Mouse (Mus musculus): Measurements from ENCODE around the gene Myo16.

Myo16 gene

DNA sequence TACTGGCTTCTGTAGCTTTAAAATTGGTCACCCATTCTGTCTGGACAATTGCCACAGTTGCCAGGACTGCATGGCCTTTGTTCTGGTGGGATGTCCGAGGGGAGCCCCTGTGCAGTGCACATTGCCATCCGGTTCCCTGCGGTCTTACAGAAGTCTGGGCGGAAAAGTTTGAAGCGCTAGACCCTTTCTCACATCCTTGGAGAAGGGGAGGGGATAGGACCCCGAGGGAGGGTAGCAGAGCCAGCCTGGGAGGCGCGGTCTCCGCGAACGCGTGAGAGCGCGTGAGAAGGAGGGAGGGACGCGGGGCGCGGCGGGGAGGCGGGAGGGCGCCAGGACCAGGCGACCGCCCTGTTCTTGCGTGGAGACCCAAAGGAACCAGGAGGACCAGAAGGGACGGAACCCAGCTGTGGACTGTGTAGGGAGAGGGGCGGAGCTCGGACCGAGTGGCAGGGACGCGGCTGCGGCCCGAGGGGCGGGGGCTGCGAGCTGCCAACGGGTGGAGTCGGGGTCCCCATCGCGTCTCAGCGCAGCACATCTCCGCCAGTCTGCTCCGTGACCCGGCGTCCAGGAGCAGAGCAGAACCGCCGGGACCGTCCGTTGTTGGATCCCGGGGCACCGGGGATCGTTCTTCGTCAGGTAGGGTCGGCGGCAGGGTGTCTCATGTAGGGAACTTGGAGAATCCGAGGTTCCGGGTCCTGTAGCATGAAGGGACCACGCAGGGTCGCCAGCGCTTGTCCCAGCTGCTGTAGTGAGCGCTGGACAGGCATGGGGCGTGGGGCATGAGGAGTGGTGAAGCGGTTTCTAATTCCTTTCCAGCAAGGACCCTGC is at the start of gene Myo16:
Myo16 (plus strand) TSS at position 301 of the 828 bp plus-strand sequence.
- DNase-seq (ENCODE audit: low spot score in 2 of 2): no peak

DNA sequence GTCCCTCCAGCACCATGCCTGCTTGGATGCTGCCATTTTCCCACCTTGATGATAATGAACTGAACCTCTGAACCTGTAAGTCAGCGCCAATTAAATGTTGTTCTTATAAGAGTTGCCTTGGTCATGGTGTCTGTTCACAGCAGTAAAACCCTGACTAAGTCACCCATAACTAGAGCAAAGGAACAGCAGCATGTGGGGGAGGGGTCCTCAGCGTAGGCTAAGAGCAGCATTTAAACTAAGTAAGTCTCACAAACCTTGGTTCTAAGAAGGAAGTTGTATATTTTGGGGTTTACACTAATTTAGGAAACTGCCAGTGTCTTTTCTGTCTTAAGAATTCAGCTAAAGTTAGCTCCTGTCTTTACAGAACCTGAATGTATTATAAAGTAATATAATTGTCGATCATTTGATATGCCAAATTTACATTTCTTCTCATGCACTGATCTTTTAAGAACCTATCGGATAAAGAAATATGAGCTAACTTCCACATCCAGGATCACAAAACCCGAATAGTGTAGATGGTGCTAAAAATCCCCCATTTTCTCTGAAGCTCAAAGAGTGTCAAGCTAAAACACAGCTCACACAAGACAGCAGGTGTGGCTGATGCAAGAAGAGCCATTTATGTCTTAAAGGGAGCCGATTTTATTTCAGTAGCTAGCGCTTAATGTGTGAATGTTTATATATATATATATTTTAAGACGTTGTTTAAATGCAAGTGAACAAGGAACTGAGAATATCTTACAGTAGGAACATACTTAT is 45.0 kb upstream of the Myo16 start:
- DNase-seq (ENCODE audit: low spot score in 2 of 2): no peak

DNA sequence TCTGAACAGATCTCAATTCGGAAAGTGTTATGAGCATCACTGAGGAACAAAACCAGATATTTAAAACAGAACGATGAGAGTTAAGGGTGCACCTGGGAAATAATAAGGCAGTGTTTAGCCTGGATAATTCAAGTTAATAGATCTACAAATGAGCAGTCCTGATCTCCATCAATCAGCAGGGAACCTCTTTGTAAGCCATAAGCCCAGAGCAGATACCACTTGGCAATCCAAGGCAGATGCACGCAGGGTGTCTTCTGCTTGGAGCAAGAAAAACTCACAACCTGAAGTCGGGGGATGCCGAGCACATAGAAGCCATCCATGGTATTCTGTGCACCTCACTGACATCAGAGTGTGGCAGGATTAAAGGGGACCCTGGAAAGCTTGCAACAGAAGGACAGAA is 31.0 kb upstream of the Myo16 start:
- DNase-seq (ENCODE audit: low spot score in 2 of 2): no peak

DNA sequence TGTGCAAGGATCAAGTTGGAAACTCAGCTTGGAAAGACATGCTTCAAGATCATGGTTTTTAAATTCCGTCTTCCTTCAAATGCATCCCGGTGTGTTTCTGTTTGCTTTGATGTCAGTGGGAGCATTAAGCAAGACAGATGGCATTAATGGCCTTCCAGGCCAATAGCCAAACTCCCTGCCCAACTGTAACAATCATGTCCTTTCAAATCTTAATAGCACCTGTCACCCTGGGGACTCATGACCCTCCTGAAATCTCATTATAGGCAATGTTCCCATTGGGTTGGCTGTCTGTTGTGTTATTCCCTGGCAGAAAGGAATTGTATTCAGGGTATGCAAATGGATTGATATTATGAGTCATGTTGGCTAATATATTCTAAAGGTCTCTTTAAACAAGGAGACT is 30.3 kb upstream of the Myo16 start:
- DNase-seq (ENCODE audit: low spot score in 2 of 2): no peak

DNA sequence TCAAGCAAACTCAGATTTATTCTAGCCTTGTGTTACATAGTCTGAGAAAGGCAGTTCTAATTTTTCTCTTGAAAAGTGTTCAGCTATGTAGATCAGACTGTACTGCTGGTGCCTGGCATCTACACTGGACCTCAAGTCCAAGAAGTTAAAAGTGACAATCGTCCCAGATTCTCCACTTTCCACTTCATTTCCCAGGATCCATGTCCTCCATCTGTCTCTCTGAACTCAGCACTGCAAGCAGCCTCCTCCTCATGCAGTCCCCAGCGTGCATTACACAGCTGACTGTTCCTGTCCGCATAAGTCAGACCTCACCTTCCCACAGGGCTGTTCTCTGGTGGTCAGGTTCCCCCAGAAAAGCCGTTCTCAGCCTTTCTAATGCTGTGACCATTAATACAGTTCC is 28.0 kb upstream of the Myo16 start:
- DNase-seq (ENCODE audit: low spot score in 2 of 2): no peak

DNA sequence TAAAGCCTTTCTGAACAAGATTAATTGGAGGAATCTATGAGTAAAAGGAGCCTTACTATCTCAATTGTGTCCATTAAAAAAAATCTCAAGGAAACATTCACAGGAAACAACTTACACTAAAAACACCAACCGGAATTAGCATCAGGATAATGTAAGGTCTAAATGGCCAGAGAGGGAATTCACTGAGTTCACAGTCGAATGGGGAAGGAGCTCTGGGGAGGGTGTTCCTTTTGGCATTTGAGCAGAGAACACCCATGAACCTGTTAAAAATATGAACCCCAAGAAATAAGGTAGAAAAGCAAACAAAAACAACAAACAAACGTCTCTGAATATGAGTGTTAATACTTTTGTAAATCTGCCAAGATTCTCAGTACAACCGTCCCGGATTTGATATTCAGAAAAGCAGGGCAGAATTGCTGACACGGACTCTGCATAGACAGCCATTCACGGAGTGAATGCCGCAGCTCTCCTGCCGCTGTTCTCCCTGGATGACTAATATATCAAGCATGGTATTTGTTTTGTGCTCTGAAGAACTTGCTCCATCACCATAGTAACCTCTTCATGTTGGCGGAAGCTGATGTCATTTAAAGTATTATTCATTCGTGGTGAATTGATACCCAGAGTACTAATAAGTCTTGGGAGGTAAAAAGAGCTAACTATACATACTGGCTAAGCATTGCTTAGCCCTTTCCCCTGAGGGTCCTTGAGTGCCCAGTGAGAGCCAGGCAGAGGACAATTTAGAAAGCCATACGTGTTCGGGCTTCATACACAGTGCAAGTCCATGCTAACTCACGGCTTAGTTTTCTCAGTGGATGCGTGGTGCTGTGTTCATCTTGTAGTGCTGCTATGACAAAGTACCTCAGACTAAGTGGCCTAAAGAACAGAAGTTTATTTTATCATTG is 22.9 kb upstream of the Myo16 start:
- DNase-seq (ENCODE audit: low spot score in 2 of 2): peak in 1 of 2 experiments; percentile 6

- DNase-seq (ENCODE audit: low spot score in 2 of 2): no peak
Observed at GRCm38 (mm10) chr8:10139536-10139935, 14.2 kb upstream of the Myo16 start.

- DNase-seq (ENCODE audit: low spot score in 2 of 2): no peak
Observed at GRCm38 (mm10) chr8:10143961-10144360, 9.8 kb upstream of the Myo16 start.

DNA sequence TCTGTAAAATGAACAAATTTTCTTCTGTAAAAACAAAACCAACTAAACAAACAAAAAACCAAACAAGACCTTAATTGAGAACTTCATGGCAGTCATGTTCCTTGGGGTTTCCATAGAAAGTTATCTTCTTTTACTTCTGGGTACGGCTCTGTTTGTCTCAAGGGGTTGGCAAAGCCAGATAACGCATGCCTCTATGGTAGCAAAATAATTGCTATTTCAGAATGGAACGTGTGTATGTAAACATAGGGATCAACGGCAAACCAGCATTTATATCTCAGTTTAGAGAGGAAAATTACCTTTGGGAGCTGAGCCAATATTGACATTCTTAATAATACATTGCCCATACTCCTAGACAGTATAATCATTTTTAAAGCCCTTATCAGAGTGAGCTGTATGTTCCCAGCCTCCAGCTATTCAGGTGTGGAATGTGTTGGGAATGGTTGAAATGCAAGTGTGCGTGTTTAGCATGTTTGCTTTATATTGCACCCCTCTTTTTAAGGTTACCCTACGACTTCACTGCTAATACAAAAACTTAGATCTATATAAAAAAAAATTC is 1.9 kb upstream of the Myo16 start:
- DNase-seq (ENCODE audit: low spot score in 2 of 2): no peak

DNA sequence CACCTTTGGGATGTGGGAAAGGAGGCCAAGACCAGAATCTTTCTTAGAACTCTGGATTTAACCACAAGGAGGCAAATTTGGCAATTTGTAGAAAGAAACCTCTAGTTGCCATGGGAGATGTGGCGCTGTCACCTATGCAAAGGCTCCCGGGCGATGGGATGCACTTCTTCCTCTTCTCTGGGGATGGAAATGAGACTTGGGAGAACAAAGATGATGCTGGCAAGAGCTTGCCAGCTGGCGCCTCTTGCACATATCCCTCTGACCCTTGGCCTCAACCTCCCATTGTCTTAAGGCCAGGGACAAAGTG is 681 bp downstream of the Myo16 start:
- no peak for DNase-seq (ENCODE audit: low spot score in 2 of 2)

GRCm38 (mm10) chr8:10155075-10155474 is 1.4 kb downstream of the Myo16 start:
- no peak for DNase-seq (ENCODE audit: low spot score in 2 of 2)

GRCm38 (mm10) chr8:10161106-10161505 is 7.4 kb downstream of the Myo16 start:
- no peak for DNase-seq (ENCODE audit: low spot score in 2 of 2)

GRCm38 (mm10) chr8:10164959-10165358 is 11.2 kb downstream of the Myo16 start:
- DNase-seq (ENCODE audit: low spot score in 2 of 2): no peak

DNA sequence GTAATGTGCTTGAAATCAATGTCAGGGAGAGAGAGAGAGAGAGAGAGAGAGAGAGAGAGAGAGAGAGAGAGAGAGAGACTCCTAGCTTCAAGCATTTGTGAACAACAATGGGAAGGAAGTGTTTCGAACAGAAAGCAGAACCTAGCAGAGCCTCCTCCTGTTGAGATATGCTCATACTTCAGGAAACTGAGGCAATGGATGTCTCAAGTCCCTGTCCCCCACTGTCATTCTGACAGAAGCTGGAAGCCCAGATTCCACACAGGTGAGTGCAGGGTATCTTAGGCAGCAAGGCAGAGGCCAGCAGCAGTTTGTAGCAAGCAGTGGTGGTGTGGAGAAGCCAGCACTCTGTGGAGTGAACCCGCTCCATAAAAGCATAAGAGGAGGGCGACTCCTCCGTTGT is 14.6 kb downstream of the Myo16 start:
- DNase-seq (ENCODE audit: low spot score in 2 of 2): no peak

DNA sequence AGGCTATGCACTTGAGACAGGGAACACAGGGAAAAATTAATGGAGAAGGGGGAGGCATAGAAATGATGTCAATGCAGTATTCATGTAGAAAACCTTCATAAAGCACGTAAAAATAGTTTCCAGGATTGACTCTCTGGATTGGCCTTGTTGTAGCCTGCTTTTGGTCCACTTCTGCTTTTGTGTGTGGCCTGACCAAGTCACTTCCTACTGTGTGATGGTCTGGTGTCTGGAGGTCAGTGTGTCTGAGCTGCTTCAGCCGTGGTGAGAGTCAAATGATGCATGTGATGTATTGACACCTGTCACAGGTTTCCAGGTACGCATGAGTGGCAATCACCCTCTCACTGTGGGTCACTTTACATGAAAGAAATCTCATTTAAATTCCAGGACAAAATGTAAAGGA is 16.2 kb downstream of the Myo16 start:
- DNase-seq (ENCODE audit: low spot score in 2 of 2): no peak

DNA sequence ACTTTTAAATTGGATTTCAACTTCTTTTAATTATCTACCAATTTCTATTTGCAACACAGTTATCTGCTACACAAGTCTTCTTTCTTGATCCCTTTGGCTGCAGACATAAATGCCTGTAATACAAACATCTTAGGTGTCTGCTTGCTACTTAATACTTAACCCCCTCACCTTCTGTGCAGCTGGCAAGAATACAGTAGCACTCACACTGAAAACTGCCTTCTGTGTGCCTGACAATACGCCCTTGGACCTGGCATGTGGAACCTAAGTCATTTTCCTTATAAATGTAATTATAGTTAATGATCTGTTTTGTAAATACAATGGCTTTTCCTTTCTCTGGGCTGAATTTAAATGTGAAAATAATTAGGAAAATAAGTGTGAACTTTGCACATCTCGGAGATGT is 17.6 kb downstream of the Myo16 start:
- DNase-seq (ENCODE audit: low spot score in 2 of 2): no peak

DNA sequence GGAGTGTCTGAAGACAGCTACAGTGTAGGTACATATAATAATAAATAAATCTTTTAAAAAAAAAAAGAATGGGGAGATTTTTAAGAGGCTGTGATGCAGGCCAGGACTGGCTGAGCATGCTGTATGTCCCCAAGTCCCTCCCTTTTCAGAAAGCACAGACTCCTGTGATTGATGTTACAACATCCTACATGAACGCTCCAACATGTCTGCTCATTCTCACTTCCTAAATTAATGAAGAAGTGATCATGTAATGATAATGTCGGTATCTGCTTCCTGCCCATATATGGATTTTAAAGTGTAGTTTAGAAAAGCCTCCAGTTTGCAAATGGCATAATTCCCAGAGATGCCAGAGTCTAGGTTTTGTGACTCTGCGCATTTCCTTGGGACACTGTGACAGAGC is 18.6 kb downstream of the Myo16 start:
- DNase-seq (ENCODE audit: low spot score in 2 of 2): no peak

GRCm38 (mm10) chr8:10173033-10173747 is 19.5 kb downstream of the Myo16 start:
- no peak for DNase-seq (ENCODE audit: low spot score in 2 of 2)

- no peak for DNase-seq (ENCODE audit: low spot score in 2 of 2)
Observed at GRCm38 (mm10) chr8:10174201-10174840, 20.6 kb downstream of the Myo16 start.

DNA sequence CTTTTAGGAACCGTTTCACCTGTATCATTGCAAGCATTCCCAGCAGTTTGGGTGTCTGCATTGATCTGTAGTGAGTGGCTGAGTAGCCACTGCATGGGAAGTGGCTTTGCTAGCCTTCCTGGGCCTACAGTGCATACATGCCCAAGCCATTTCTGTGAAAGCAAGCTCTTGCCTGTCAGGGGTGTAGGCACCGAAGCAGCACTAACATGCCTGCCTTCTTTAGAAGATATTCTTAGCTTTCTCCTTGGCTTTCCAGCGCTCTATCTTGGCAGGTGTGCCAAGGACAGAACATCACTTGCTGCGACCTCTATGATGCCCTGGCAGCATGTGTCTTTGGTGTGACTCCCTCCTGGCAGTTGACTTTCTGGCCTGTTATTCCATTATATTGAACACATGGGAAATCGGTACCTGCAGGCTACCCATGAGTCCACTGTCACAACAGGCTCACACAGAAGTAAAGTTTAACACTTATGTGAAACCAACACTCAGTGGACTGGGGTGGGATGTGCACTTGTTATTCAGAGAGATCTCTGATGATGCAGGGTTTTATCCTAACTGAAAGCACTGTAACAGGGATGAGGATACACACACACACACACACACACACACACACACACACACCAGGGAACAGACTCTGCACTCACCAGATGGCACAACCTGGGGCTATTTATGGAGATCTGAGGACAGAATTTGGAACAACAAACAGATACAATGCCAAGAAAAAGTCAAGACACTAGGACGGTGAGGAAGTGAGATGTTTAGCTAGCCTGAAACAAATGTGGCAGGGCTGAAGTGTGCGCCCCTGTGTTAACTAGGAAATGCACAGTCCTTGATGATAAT is 21.4 kb downstream of the Myo16 start:
- DNase-seq (ENCODE audit: low spot score in 2 of 2): no peak
